Mouse (Mus musculus) stomach, postnatal 0 days (tissue): ENCODE measurements around the gene Tnfrsf1b. TPM values are rescaled to one million over a fixed set of nuclear protein-coding genes. Genes with fewer than 3 reads are reported as not detected.

Source experiments
- ATAC-seq: fragments of 200-750 bp; cut with Nextera tagmentation; 2 replicates; pipeline ENCODE4 v1.8.0; 2017; ENCODE audit not compliant: low FRiP score, low TSS enrichment
- DNase-seq: peaks from one replicate; pipeline ENCODE4 v3.0.0-alpha.2; 2016; ENCODE audit warnings: low spot score
- H3K27ac ChIP-seq: fragments of 300-500 bp; sonication (generic); replicated peaks from 2 replicates; pipeline ENCODE4 v1.5.1; 2014; ENCODE audit warnings: mild to moderate bottlenecking, control low read depth
- H3K27me3 ChIP-seq: fragments of 300-500 bp; sonication (generic); 2 replicates; pipeline ENCODE4 v1.6.1; 2014; ENCODE audit warnings: low read length; ENCODE audit not compliant: control insufficient read depth, insufficient read depth
- H3K36me3 ChIP-seq: fragments of 300-500 bp; sonication (generic); 2 replicates; pipeline ENCODE4 v1.6.1; 2014; ENCODE audit warnings: low read length, mixed read lengths; ENCODE audit not compliant: control insufficient read depth, insufficient read depth
- H3K4me1 ChIP-seq: fragments of 300-500 bp; sonication (generic); replicated peaks from 2 replicates; pipeline ENCODE4 v1.6.1; 2014; ENCODE audit warnings: antibody characterized with exemption; ENCODE audit not compliant: control insufficient read depth, insufficient read depth
- H3K4me2 ChIP-seq: fragments of 300-500 bp; sonication (generic); replicated peaks from 2 replicates; pipeline ENCODE4 v1.6.1; 2014; ENCODE audit warnings: low read depth, mild to moderate bottlenecking, control low read depth, moderate library complexity
- H3K4me3 ChIP-seq: fragments of 300-500 bp; sonication (generic); 2 replicates; pipeline ENCODE4 v1.5.1; 2014; ENCODE audit warnings: low read depth, low read length, control low read depth
- H3K9ac ChIP-seq: fragments of 300-500 bp; sonication (generic); 2 replicates; pipeline ENCODE4 v1.6.1; 2014; ENCODE audit warnings: mild to moderate bottlenecking, low read length, control low read depth, mixed read lengths
- H3K9me3 ChIP-seq: fragments of 300-500 bp; sonication (generic); 2 replicates; pipeline ENCODE4 v1.6.1; 2016; ENCODE audit warnings: low read length; ENCODE audit not compliant: control insufficient read depth
- CTCF ChIP-seq: IDR thresholded peaks from 2 replicates; pipeline ENCODE4 v1.5.1; 2016; ENCODE audit warnings: antibody characterized with exemption, low read depth, mild to moderate bottlenecking, moderate library complexity
- EP300 ChIP-seq: optimal IDR thresholded peaks from 2 replicates; pipeline ENCODE3; 2016; ENCODE audit warnings: antibody characterized with exemption
- WGBS: fragments of 180-500 bp; shearing (Covaris S2); extraction: QIAGEN DNeasy Blood & Tissue Kit; methylation state at CpG from one replicate; pipeline ENCODE4 v1.1.7; 2014; 5-methylcytosine and 5-hydroxymethylcytosine counted together
- polyA plus RNA-seq: library from polyadenylated mRNA; unstranded; fragments of >200 nt; fragmentation: Nextera tagmentation; extraction: Ambion mirVana; gene quantifications from 2 replicates; pipeline ENCODE4 v1.2.1, GENCODE M21; 2015

Tnfrsf1b gene
- polyA plus RNA-seq, 1 experiment from 2014 or later, result 5.4 TPM

DNA sequence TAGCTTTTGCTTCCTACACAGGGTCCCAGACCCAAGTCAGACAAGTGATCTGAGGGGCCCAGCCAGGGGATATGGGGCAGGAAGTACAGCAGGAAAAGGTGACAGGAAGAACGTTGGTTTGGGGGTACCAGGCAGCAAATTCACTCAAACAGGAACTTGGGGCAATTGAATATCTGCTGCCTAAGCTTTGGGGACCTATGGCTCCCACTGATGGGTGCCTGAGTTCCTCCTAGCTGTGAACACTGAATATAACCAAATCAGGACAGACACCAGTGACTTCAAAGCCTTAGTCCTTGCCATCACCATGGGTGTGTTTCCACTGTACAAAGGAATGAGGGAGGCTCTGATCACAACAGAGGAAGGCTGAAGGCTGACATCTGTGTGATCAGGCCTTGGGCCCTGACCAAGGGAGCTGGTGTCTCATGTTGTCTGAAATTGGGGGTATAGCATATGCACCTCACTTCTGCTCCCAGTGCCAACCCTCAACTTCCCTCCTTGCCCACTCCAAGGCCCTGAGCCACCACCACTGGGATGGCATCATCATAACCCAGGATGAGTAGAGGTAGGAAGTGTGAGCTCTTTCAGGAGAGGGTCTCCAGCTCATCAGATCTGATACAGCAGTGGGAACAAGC lies 3.8 kb downstream of the Tnfrsf1b start:
- H3K36me3 ChIP-seq, result no peaks in the 10 kb centered on the region
- TF ChIP-seq CTCF (no peak), EP300 (no peak)
- no peak overlapping the region for H3K4me3 ChIP-seq
- ATAC-seq (no peak), DNase-seq (no peak)
- H3K9me3 ChIP-seq, result no peaks in the 10 kb centered on the region
- H3K4me1 ChIP-seq, result peaks cover 2% of the 10 kb centered on the region; the same call in 1 of the 2 replicates
- no peak overlapping the region for H3K4me2 ChIP-seq
- H3K27me3 ChIP-seq, result no peaks in the 10 kb centered on the region
- H3K27ac ChIP-seq, result no peak overlapping the region
- H3K9ac ChIP-seq, result no peak overlapping the region
- WGBS, result 45% methylated on average over 1 of the region's 1 CpGs

DNA sequence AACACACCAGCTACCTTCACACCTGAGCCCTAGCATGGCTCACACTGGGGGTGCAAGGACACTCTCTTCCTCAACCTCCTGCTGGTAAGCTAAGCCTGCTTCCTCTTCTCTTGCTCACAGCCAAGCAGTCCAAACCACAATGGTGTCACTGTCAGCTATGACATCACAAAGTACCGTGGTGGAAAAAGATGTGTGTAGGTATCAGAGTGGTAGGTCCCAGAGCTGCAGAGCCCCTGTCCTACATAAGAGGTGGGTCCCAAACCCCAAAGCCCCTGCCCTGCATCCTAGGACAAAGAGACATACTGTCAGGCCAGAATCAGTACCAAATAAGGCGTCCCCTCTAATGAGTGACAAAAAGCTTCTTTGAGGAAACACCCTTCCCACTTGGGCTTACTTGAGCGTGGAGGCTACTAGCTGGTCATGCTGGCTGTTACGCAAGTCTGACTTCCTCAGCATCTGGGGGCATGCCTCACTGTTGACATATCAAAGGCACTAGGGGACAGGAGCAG lies 5.9 kb downstream of the Tnfrsf1b start:
- Histone ChIP-seq H3K4me1 (peaks cover 2% of the 10 kb centered on the region; the same call in 1 of the 2 replicates), H3K9ac (no peak overlapping the region), H3K36me3 (no peaks in the 10 kb centered on the region), H3K9me3 (no peaks in the 10 kb centered on the region), H3K4me3 (no peak overlapping the region), H3K27ac (no peak overlapping the region), H3K27me3 (no peaks in the 10 kb centered on the region), H3K4me2 (no peak overlapping the region)
- WGBS, result 63% methylated on average over 4 of the region's 4 CpGs
- ATAC-seq, result peak; percentile 19; the same call in 1 of the 2 replicates
- no peak for DNase-seq
- TF ChIP-seq EP300 (no peak), CTCF (no peak)

DNA sequence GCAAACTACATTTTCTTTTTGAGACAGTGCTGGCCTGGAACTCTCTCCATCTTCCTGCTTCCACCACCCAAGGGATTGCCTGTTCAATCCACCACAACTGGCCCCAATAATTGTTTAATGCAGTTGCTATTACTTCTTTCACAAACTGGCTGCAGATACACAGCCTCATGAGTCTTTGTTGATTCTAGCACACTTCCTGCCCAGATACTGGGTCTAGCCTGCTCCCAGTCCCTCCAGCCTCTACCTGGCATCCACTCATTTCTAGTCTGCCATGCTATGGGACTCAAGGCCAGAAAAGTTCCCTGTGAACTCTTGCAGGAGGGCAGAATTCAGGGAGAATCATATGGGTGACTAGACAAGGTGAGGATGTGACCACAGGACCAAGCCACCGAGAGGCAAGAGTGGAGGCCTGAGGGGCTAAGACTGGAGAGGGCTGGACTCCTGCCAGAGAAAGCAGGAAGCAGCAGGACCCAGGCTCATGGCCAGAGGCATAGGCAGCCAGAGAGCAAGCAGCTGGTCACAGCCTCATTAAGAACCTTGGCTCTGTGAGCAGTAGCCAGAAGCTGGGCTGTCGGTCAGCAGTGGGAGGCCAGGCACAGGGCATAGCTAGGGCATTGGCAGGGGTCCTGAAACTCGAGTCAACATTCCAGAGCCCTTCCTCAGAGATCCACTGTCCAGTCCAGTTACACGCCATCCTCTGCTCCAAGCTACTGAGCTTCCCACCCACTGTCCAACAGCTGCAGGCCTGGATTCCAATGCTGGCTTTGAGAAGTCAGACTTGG lies 7.4 kb downstream of the Tnfrsf1b start:
- ATAC-seq (peak; percentile 76; the same call in 1 of the 2 replicates), DNase-seq (peak; percentile 32)
- Histone ChIP-seq H3K9ac (no peak overlapping the region), H3K9me3 (no peaks in the 10 kb centered on the region), H3K4me2 (no peak overlapping the region), H3K4me1 (no peaks in the 10 kb centered on the region), H3K27ac (peak overlapping the region; percentile 31), H3K27me3 (no peaks in the 10 kb centered on the region), H3K36me3 (no peaks in the 10 kb centered on the region), H3K4me3 (no peak overlapping the region)
- no peak for TF ChIP-seq CTCF
- TF ChIP-seq EP300, result no peak
- 30% methylated on average over 4 of the region's 4 CpGs for WGBS

DNA sequence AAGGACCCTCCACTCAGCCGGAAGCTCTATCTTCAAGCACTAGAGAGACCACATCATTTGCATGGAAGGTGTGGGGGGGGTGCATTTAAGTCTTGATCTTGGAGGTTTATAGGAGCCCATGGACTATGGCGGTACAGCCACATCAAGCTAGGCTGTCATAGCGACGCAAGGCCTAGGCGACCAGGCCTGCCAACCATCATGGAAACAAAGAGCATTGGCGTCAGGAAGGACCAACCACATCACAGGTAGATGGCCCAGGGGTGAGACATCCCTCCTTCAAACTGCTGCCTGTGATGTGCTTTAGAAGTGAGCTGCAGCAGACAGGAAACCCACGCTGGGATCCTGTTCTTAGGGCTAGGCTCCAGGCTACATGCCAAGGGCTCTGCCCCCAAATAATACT lies 10.6 kb downstream of the Tnfrsf1b start:
- no peaks in the 10 kb centered on the region for H3K4me1 ChIP-seq
- TF ChIP-seq CTCF (no peak), EP300 (no peak)
- DNase-seq (no peak), ATAC-seq (no peak)
- no peak overlapping the region for H3K27ac ChIP-seq
- 90% methylated on average over 7 of the region's 7 CpGs for WGBS
- H3K9me3 ChIP-seq, result no peaks in the 10 kb centered on the region
- no peak overlapping the region for H3K4me2 ChIP-seq
- H3K36me3 ChIP-seq, result no peaks in the 10 kb centered on the region
- H3K27me3 ChIP-seq, result no peaks in the 10 kb centered on the region
- no peak overlapping the region for H3K9ac ChIP-seq
- H3K4me3 ChIP-seq, result no peak overlapping the region

DNA sequence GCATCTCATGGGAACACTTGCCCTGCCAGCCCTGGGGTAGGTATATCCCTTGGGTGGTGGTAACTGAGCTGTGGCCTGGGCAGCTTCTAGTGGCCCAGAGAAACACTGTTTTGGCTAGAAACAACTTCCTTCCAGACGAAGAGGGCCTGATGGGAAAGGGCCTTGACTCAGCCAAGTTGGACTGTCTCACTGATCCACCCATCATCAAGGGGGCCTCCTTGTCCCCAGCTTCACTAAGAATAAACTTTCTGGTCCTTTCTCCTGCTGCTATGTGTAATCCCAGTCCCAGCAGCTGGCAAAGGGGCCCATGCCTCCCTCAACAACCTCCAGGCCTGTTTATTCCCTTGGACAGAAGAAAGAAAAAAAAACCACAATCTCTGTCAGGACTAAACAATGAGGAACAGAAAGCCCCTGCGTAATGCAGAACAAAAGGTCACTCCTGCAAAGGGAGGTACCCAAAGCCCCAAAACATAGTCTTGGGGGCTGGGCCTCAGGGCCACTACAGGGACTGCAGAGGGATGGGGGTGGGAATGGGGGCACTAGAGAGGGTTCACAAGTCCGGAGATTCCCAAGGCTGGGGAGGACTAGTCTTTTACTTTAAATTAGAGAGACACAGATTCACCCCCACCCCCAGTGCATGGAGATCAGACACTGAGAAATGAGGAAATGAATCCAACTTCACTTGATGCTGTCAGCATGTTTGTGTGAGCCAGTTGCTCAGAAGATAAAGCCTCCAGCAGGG lies 13.0 kb downstream of the Tnfrsf1b start:
- Histone ChIP-seq H3K4me3 (no peak overlapping the region), H3K9ac (no peak overlapping the region), H3K36me3 (no peaks in the 10 kb centered on the region), H3K9me3 (no peaks in the 10 kb centered on the region), H3K27me3 (no peaks in the 10 kb centered on the region), H3K4me2 (no peak overlapping the region; the same call in 1 of the 2 replicates), H3K27ac (peak overlapping the region; percentile 81), H3K4me1 (no peaks in the 10 kb centered on the region)
- DNase-seq (no peak), ATAC-seq (peak; percentile 30; the same call in 1 of the 2 replicates)
- TF ChIP-seq CTCF (no peak), EP300 (no peak)
- WGBS, result 32% methylated on average over 3 of the region's 3 CpGs
